Mouse (Mus musculus) MEL (cell line): ENCODE measurements around the gene Ext2. TPM values are rescaled to one million over a fixed set of nuclear protein-coding genes. Genes with fewer than 3 reads are reported as not detected.

ENCODE experiments used
- DNase-seq: peaks from one replicate; pipeline ENCODE4 v3.0.0; 2011; ENCODE audit warnings: low read depth, low spot score
- H3K27ac ChIP-seq: 2 replicates; pipeline ENCODE4 v1.5.1; 2012; ENCODE audit warnings: low read depth, mild to moderate bottlenecking, control low read depth, low read length, moderate library complexity; ENCODE audit not compliant: control insufficient read depth
- H3K27me3 ChIP-seq, 2 experiments: fragments of 150-350 bp in 1 of 2; sonication (generic) in 1 of 2; 2 replicates each; pipeline ENCODE4 v1.6.1; 2012; ENCODE audit warnings: low read length in 2 of 2, mild to moderate bottlenecking in 2 of 2, improper control_type of control experiment in 1 of 2, moderate library complexity in 1 of 2; ENCODE audit not compliant: insufficient read depth in 2 of 2, control insufficient read depth in 1 of 2
- H3K36me3 ChIP-seq, 2 experiments: 2 replicates each; pipeline ENCODE4 v1.6.1; 2012 to 2014; ENCODE audit warnings: low read length in 2 of 2, improper control_type of control experiment in 1 of 2, inconsistent platforms in 1 of 2, mild to moderate bottlenecking in 1 of 2; ENCODE audit not compliant: insufficient read depth in 2 of 2, control insufficient read depth in 1 of 2
- H3K4me1 ChIP-seq, 2 experiments: fragments of 150-350 bp in 1 of 2; sonication (generic) in 1 of 2; 2 replicates each; pipeline ENCODE4 v1.6.1; 2012; ENCODE audit warnings: low read length in 2 of 2, improper control_type of control experiment in 1 of 2, mild to moderate bottlenecking in 1 of 2; ENCODE audit not compliant: insufficient read depth in 2 of 2, control insufficient read depth in 1 of 2
- H3K4me3 ChIP-seq, 2 experiments: fragments of 150-350 bp in 1 of 2; sonication (generic) in 1 of 2; 2 replicates each; pipeline ENCODE4 v1.5.1; 2012; ENCODE audit warnings: low read depth in 2 of 2, low read length in 2 of 2, mild to moderate bottlenecking in 2 of 2, moderate library complexity in 2 of 2, control low read depth in 1 of 2, improper control_type of control experiment in 1 of 2; ENCODE audit not compliant: control insufficient read depth in 1 of 2, insufficient read depth in 1 of 2
- H3K79me2 ChIP-seq: 2 replicates; pipeline ENCODE4 v1.6.1; 2012; ENCODE audit warnings: mild to moderate bottlenecking, low read length, moderate library complexity; ENCODE audit not compliant: control insufficient read depth, poor library complexity, insufficient read depth
- H3K9ac ChIP-seq: 2 replicates; pipeline ENCODE4 v1.6.1; 2012; ENCODE audit warnings: low read depth, mild to moderate bottlenecking, control low read depth, low read length, moderate library complexity; ENCODE audit not compliant: control insufficient read depth, poor library complexity, severe bottlenecking
- H3K9me3 ChIP-seq: fragments of 150-350 bp; sonication (generic); replicated peaks from 2 replicates; pipeline ENCODE4 v1.6.1; 2012; ENCODE audit warnings: mild to moderate bottlenecking, low read length, improper control_type of control experiment, moderate library complexity; ENCODE audit not compliant: insufficient read depth
- BHLHE40 ChIP-seq: IDR thresholded peaks from 2 replicates; pipeline ENCODE4 v1.6.1; 2012; ENCODE audit warnings: low read depth, mild to moderate bottlenecking, inconsistent platforms, low read length, improper control_type of control experiment, borderline replicate concordance
- CHD1 ChIP-seq: IDR thresholded peaks from 2 replicates; pipeline ENCODE4 v1.6.1; 2012; ENCODE audit warnings: low read depth, mild to moderate bottlenecking, inconsistent platforms, low read length, improper control_type of control experiment
- CHD2 ChIP-seq: IDR thresholded peaks from 2 replicates; pipeline ENCODE4 v1.6.1; 2011; ENCODE audit warnings: low read length, improper control_type of control experiment
- ELF1 ChIP-seq: IDR thresholded peaks from 2 replicates; pipeline ENCODE4 v1.6.1; 2014; ENCODE audit warnings: low read depth, mild to moderate bottlenecking, inconsistent platforms, low read length, improper control_type of control experiment, moderate library complexity
- EP300 ChIP-seq, 2 experiments: IDR thresholded peaks; 2 replicates each; pipeline ENCODE4 v1.6.1; 2011; ENCODE audit warnings: improper control_type of control experiment in 2 of 2, low read length in 2 of 2, low read depth in 1 of 2, mild to moderate bottlenecking in 1 of 2
- ETS1 ChIP-seq: IDR thresholded peaks from 2 replicates; pipeline ENCODE4 v1.6.1; 2012; ENCODE audit warnings: low read depth, mild to moderate bottlenecking, inconsistent platforms, low read length, improper control_type of control experiment, moderate library complexity
- GABPA ChIP-seq: IDR thresholded peaks from 2 replicates; pipeline ENCODE4 v1.6.1; 2012; ENCODE audit warnings: low read depth, mild to moderate bottlenecking, inconsistent platforms, low read length, improper control_type of control experiment, moderate library complexity
- GATA1 ChIP-seq: IDR thresholded peaks from 2 replicates; pipeline ENCODE4 v1.6.1; 2011; ENCODE audit warnings: low read depth, low read length, improper control_type of control experiment
- HCFC1 ChIP-seq: IDR thresholded peaks from 2 replicates; pipeline ENCODE4 v1.6.1; 2012; ENCODE audit warnings: low read depth, mild to moderate bottlenecking, inconsistent platforms, low read length, improper control_type of control experiment, moderate library complexity
- KAT2A ChIP-seq: conservative IDR thresholded peaks from 2 replicates; pipeline ENCODE4 v1.6.1; 2012; ENCODE audit warnings: low read depth, low read length, improper control_type of control experiment, inconsistent platforms
- MEF2A ChIP-seq: IDR thresholded peaks from 2 replicates; pipeline ENCODE4 v1.6.1; 2014; ENCODE audit warnings: low read depth, mild to moderate bottlenecking, inconsistent platforms, low read length, improper control_type of control experiment; ENCODE audit not compliant: poor library complexity, insufficient replicate concordance, severe bottlenecking; ENCODE audit errors: extremely low read depth
- MYB ChIP-seq: IDR thresholded peaks from 2 replicates; pipeline ENCODE4 v1.6.1; 2011; ENCODE audit warnings: mild to moderate bottlenecking, low read depth, low read length, improper control_type of control experiment
- MYC ChIP-seq: IDR thresholded peaks from 2 replicates; pipeline ENCODE4 v1.6.1; 2011; ENCODE audit warnings: low read depth, mild to moderate bottlenecking, low read length, improper control_type of control experiment, moderate library complexity
- POLR2A ChIP-seq, 2 experiments: IDR thresholded peaks; 2 replicates each; pipeline ENCODE4 v1.6.1; 2011 to 2012; ENCODE audit warnings: low read length in 2 of 2, mild to moderate bottlenecking in 2 of 2, control low read depth in 1 of 2, improper control_type of control experiment in 1 of 2, low read depth in 1 of 2, moderate library complexity in 1 of 2; ENCODE audit not compliant: control insufficient read depth in 1 of 2, insufficient read depth in 1 of 2, poor library complexity in 1 of 2
- POLR2AphosphoS2 ChIP-seq: IDR thresholded peaks from 2 replicates; pipeline ENCODE4 v1.6.1; 2011; ENCODE audit warnings: low read length, improper control_type of control experiment
- POLR2AphosphoS5 ChIP-seq: IDR thresholded peaks from 2 replicates; pipeline ENCODE4 v1.6.1; 2012; ENCODE audit warnings: low read depth, borderline replicate concordance, mild to moderate bottlenecking, inconsistent platforms, low read length, moderate library complexity, mixed read lengths
- RAD21 ChIP-seq: IDR thresholded peaks from 2 replicates; pipeline ENCODE4 v1.6.1; 2011; ENCODE audit warnings: mild to moderate bottlenecking, low read depth, low read length, improper control_type of control experiment
- RCOR1 ChIP-seq: IDR thresholded peaks from 2 replicates; pipeline ENCODE4 v1.6.1; 2012; ENCODE audit warnings: low read depth, mild to moderate bottlenecking, inconsistent platforms, low read length, improper control_type of control experiment
- SIN3A ChIP-seq: IDR thresholded peaks from 2 replicates; pipeline ENCODE4 v1.6.1; 2012; ENCODE audit warnings: low read length, improper control_type of control experiment, inconsistent platforms
- TCF12 ChIP-seq: IDR thresholded peaks from 2 replicates; pipeline ENCODE4 v1.6.1; 2014; ENCODE audit warnings: low read depth, mild to moderate bottlenecking, inconsistent platforms, low read length, improper control_type of control experiment, moderate library complexity
- UBTF ChIP-seq: IDR thresholded peaks from 2 replicates; pipeline ENCODE4 v1.6.1; 2012; ENCODE audit warnings: low read depth, mild to moderate bottlenecking, inconsistent platforms, low read length, improper control_type of control experiment, moderate library complexity, borderline replicate concordance; ENCODE audit not compliant: insufficient read depth
- USF1 ChIP-seq: IDR thresholded peaks from 2 replicates; pipeline ENCODE4 v1.6.1; 2014; ENCODE audit warnings: low read depth, mild to moderate bottlenecking, inconsistent platforms, low read length, improper control_type of control experiment, moderate library complexity
- ZKSCAN1 ChIP-seq: IDR thresholded peaks from 2 replicates; pipeline ENCODE4 v1.6.1; 2012; ENCODE audit warnings: low read depth, mild to moderate bottlenecking, inconsistent platforms, low read length, improper control_type of control experiment, moderate library complexity
- ZMIZ1 ChIP-seq: IDR thresholded peaks from 2 replicates; pipeline ENCODE4 v1.6.1; 2012; ENCODE audit warnings: low read depth, mild to moderate bottlenecking, inconsistent platforms, low read length, improper control_type of control experiment, moderate library complexity
- ZNF384 ChIP-seq: IDR thresholded peaks from 2 replicates; pipeline ENCODE4 v1.6.1; 2012; ENCODE audit warnings: low read depth, mild to moderate bottlenecking, inconsistent platforms, low read length, improper control_type of control experiment
- polyA plus RNA-seq, 2 experiments: library from polyadenylated mRNA; stranded (reverse) in 1 of 2; unstranded in 1 of 2; fragments of >175 nt in 1 of 2; fragments of >200 nt in 1 of 2; gene quantifications; 2 replicates each; pipeline versions ENCODE4 v1.2.1 to v1.2.4; 2012; ENCODE audit warnings: low replicate concordance in 2 of 2, low read depth in 1 of 2; ENCODE audit not compliant: insufficient read length in 2 of 2, insufficient read depth in 1 of 2, missing spikeins in 1 of 2
- total RNA-seq: library from RNA; depleted of rRNA; stranded (reverse); fragments of 300-350 nt; gene quantifications from 2 replicates; pipeline ENCODE4 v1.2.3, GENCODE M21; 2012

The Ext2 gene
- total and polyA plus RNA-seq, 3 experiments: 33.7 to 66.8 TPM; not detected in 1

DNA sequence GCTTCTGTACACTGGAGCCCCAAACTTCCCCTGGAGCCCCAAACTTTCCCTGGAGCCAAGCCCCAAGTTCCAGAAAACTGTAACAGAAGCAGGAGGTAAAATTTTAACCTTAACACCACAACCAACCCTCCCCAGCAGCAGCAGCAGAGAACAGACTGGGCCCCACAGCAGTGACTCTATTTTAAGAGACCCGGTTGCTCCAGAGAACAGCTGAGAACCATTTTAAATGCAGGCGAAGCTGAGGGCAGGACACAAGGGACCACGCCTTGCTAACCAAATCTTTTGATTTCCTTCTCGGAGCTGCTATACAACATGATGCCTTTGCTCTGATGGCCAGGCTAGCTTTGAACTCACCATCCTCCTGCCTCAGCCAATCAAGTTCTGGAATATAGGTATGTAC is 51.5 kb downstream of the Ext2 start:
- DNase-seq: no peak
- H3K36me3 ChIP-seq: no peaks in the 10 kb centered on the region; a peak in 1 of 4 replicates
- no peak overlapping the region for H3K4me3 ChIP-seq
- H3K9ac ChIP-seq: no peak overlapping the region
- no peak for TF ChIP-seq RCOR1
- no peak for TF ChIP-seq GATA1
- no peak for TF ChIP-seq MEF2A
- TF ChIP-seq POLR2A (IDR thresholded peaks at IDR 0.05; ENCODE audit: control insufficient read depth in 1 of 2, insufficient read depth in 1 of 2, low read depth in 1 of 2, low read length in 2 of 2, poor library complexity in 1 of 2): no peak
- TF ChIP-seq POLR2AphosphoS5: no peak
- no peak for TF ChIP-seq KAT2A
- TF ChIP-seq ZKSCAN1: no peak
- TF ChIP-seq POLR2AphosphoS2: no peak
- no peak for TF ChIP-seq GABPA
- no peak for TF ChIP-seq BHLHE40
- TF ChIP-seq SIN3A: no peak
- TF ChIP-seq MYB: no peak
- TF ChIP-seq HCFC1: no peak
- no peak for TF ChIP-seq EP300 (IDR thresholded peaks at IDR 0.05; ENCODE audit: low read depth in 1 of 2, low read length in 2 of 2)
- no peaks in the 10 kb centered on the region for H3K9me3 ChIP-seq
- H3K4me1 ChIP-seq: no peaks in the 10 kb centered on the region
- no peaks in the 10 kb centered on the region for H3K79me2 ChIP-seq
- H3K27me3 ChIP-seq: no peaks in the 10 kb centered on the region
- H3K27ac ChIP-seq: no peak overlapping the region

GRCm38 (mm10) chr2:93769875-93770274 is 52.5 kb downstream of the Ext2 start:
- H3K27ac ChIP-seq: no peak overlapping the region
- TF ChIP-seq CHD1 (no peak), HCFC1 (no peak), CHD2 (no peak), POLR2A (IDR thresholded peaks at IDR 0.05; ENCODE audit: control insufficient read depth in 1 of 2, insufficient read depth in 1 of 2, low read depth in 1 of 2, low read length in 2 of 2, poor library complexity in 1 of 2) (no peak), RAD21 (no peak), USF1 (no peak), ZNF384 (no peak), TCF12 (no peak), ELF1 (no peak), UBTF (no peak), MEF2A (no peak), ETS1 (no peak), ZMIZ1 (no peak), SIN3A (no peak), MYC (no peak), MYB (no peak), ZKSCAN1 (no peak)
- TF ChIP-seq, all 39 proteins: peak for 0
- no peaks in the 10 kb centered on the region for H3K9me3 ChIP-seq
- H3K36me3 ChIP-seq: no peaks in the 10 kb centered on the region; a peak in 1 of 4 replicates
- H3K4me1 ChIP-seq: no peaks in the 10 kb centered on the region
- DNase-seq: no peak
- H3K79me2 ChIP-seq: no peaks in the 10 kb centered on the region
- no peak overlapping the region for H3K4me3 ChIP-seq
- no peaks in the 10 kb centered on the region for H3K27me3 ChIP-seq
- no peak overlapping the region for H3K9ac ChIP-seq
